Mouse (Mus musculus) lung, postnatal 14 days (tissue): Measurements from ENCODE around the gene Dnttip1.
A peak's percentile ranks its signal among the peaks of the same experiment; 100 is the strongest.
"Not testable (repeated sequence)": the region's sequence is repeated elsewhere in the genome, so short reads cannot be mapped to it uniquely, and the experiment has no call there.

Experiments used
- DNase-seq: peaks from one replicate; pipeline ENCODE4 v3.0.0; 2021

Dnttip1 gene

GRCm38 (mm10) chr2:164745843-164746479 lies at the start of gene Dnttip1, which contains the start of gene Wfdc3:
Gene Dnttip1 (plus strand): TSS chr2:164745983.
Gene Wfdc3 (minus strand): TSS chr2:164745931.
- DNase-seq: peak; percentile 95

GRCm38 (mm10) chr2:164698201-164698600 lies 47.6 kb upstream of the Dnttip1 start, which contains the start of gene Spint4:
Gene Spint4 (plus strand): TSS chr2:164698501.
- no peak for DNase-seq

GRCm38 (mm10) chr2:164700959-164701358 lies 44.8 kb upstream of the Dnttip1 start:
- no peak for DNase-seq

- no peak for DNase-seq
Observed at GRCm38 (mm10) chr2:164701761-164702160, 44.0 kb upstream of the Dnttip1 start.

GRCm38 (mm10) chr2:164704235-164704634 lies 41.5 kb upstream of the Dnttip1 start:
- DNase-seq: no peak

- no peak for DNase-seq
Observed at GRCm38 (mm10) chr2:164705328-164705727, 40.5 kb upstream of the Dnttip1 start.

GRCm38 (mm10) chr2:164705991-164706390 lies 39.8 kb upstream of the Dnttip1 start:
- no peak for DNase-seq

- no peak for DNase-seq
Observed at GRCm38 (mm10) chr2:164715005-164715404, 30.8 kb upstream of the Dnttip1 start, which contains the start of gene Spint5. Gene Spint5 (plus strand): TSS chr2:164715305.

GRCm38 (mm10) chr2:164716194-164716786 lies 29.5 kb upstream of the Dnttip1 start:
- not testable (repeated sequence) for DNase-seq

- DNase-seq: no peak
Observed at GRCm38 (mm10) chr2:164723276-164723675, 22.5 kb upstream of the Dnttip1 start.

- peak; percentile 81 for DNase-seq
Observed at GRCm38 (mm10) chr2:164725895-164726619, 19.7 kb upstream of the Dnttip1 start.

GRCm38 (mm10) chr2:164731719-164732118 lies 14.1 kb upstream of the Dnttip1 start:
- DNase-seq: no peak

- no peak for DNase-seq
Observed at GRCm38 (mm10) chr2:164733259-164733658, 12.5 kb upstream of the Dnttip1 start.

GRCm38 (mm10) chr2:164734839-164735238 lies 10.9 kb upstream of the Dnttip1 start:
- no peak for DNase-seq

GRCm38 (mm10) chr2:164735446-164735845 lies 10.3 kb upstream of the Dnttip1 start:
- no peak for DNase-seq

GRCm38 (mm10) chr2:164737377-164738090 lies 8.2 kb upstream of the Dnttip1 start:
- DNase-seq: no peak

- DNase-seq: no peak
Observed at GRCm38 (mm10) chr2:164739876-164740275, 5.9 kb upstream of the Dnttip1 start.

GRCm38 (mm10) chr2:164744987-164745386 lies 796 bp upstream of the Dnttip1 start:
- no peak for DNase-seq

- DNase-seq: no peak
Observed at GRCm38 (mm10) chr2:164746693-164747092, 910 bp downstream of the Dnttip1 start.

- DNase-seq: no peak
Observed at GRCm38 (mm10) chr2:164748191-164748590, 2.4 kb downstream of the Dnttip1 start.

- DNase-seq: no peak
Observed at GRCm38 (mm10) chr2:164748991-164749390, 3.2 kb downstream of the Dnttip1 start.

- no peak for DNase-seq
Observed at GRCm38 (mm10) chr2:164752454-164752853, 6.7 kb downstream of the Dnttip1 start.

- no peak for DNase-seq
Observed at GRCm38 (mm10) chr2:164754105-164754504, 8.3 kb downstream of the Dnttip1 start.
